Mouse (Mus musculus) hindbrain, embryonic 16.5 days (tissue): ENCODE data around the gene Obox3. TPM values are rescaled to one million over a fixed set of nuclear protein-coding genes. Genes with fewer than 3 reads are reported as not detected.
"Not testable (repeated sequence)": the region's sequence is repeated elsewhere in the genome, so short reads cannot be mapped to it uniquely, and the experiment has no call there.

ENCODE experiments used
- ATAC-seq: fragments of 200-750 bp; cut with Nextera tagmentation; 2 replicates; pipeline ENCODE4 v1.8.0; 2017; ENCODE audit warnings: moderate TSS enrichment, moderate library complexity
- H3K27ac ChIP-seq: fragments of 300-500 bp; sonication (generic); 2 replicates; pipeline ENCODE4 v1.5.1; 2014; ENCODE audit warnings: low read depth, mild to moderate bottlenecking, control low read depth, low read length, moderate library complexity
- H3K27me3 ChIP-seq: fragments of 300-500 bp; sonication (generic); replicated peaks from 2 replicates; pipeline ENCODE4 v1.6.1; 2014; ENCODE audit warnings: low read length; ENCODE audit not compliant: control insufficient read depth, insufficient read depth
- H3K36me3 ChIP-seq: fragments of 300-500 bp; sonication (generic); 2 replicates; pipeline ENCODE4 v1.6.1; 2014; ENCODE audit warnings: mild to moderate bottlenecking, low read length, moderate library complexity, mixed read lengths; ENCODE audit not compliant: control insufficient read depth, insufficient read depth
- H3K4me1 ChIP-seq: fragments of 300-500 bp; sonication (generic); 2 replicates; pipeline ENCODE4 v1.6.1; 2014; ENCODE audit warnings: low read depth, low read length; ENCODE audit not compliant: control insufficient read depth, insufficient read depth
- H3K4me2 ChIP-seq: fragments of 300-500 bp; sonication (generic); 2 replicates; pipeline ENCODE4 v1.6.1; 2014; ENCODE audit warnings: mild to moderate bottlenecking, low read length, control low read depth, moderate library complexity
- H3K4me3 ChIP-seq: fragments of 300-500 bp; sonication (generic); 2 replicates; pipeline ENCODE4 v1.5.1; 2014; ENCODE audit warnings: mild to moderate bottlenecking, low read length, control low read depth, moderate library complexity
- H3K9ac ChIP-seq: fragments of 300-500 bp; sonication (generic); 2 replicates; pipeline ENCODE4 v1.6.1; 2014; ENCODE audit warnings: low read depth, mild to moderate bottlenecking, control low read depth, low read length, moderate library complexity
- H3K9me3 ChIP-seq: fragments of 300-500 bp; sonication (generic); 2 replicates; pipeline ENCODE4 v1.6.1; 2014; ENCODE audit warnings: mild to moderate bottlenecking, low read length, moderate library complexity; ENCODE audit not compliant: control insufficient read depth
- WGBS: fragments of 180-500 bp; shearing (Covaris S2); extraction: QIAGEN DNeasy Blood & Tissue Kit; methylation state at CpG from one replicate; pipeline ENCODE4 v1.1.7; 2014; 5-methylcytosine and 5-hydroxymethylcytosine counted together
- polyA plus RNA-seq: library from polyadenylated mRNA; unstranded; fragments of >200 nt; fragmentation: Nextera tagmentation; extraction: Ambion mirVana; gene quantifications from 2 replicates; pipeline ENCODE4 v1.2.1, GENCODE M21; 2015

The Obox3 gene
- not detected in 2 replicates for polyA plus RNA-seq

DNA sequence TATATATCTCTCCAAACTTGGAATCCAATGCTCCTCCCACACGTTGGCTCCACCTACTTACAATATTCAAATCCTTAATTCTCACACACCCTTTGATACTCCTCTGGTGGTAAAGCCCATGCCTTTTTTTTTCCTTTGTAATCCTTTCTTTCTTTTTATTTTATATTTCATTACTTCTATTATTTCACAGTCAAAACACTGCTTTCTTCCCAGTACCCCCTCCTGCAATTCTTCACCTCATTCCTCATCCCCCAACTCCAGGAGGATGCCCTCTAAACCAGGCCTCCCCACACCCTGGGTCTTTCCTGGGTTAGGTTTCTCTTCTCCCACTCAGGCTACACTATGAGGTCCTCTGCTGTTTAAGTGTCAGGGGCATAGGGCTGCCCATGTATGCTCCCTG is at the start of gene Obox3:
Gene Obox3 (minus strand): TSS at position 101 of the 400 bp plus-strand sequence.
- not testable (repeated sequence) for H3K36me3 ChIP-seq, H3K4me3 ChIP-seq, H3K27ac ChIP-seq, H3K27me3 ChIP-seq, H3K4me1 ChIP-seq, H3K4me2 ChIP-seq, ATAC-seq, H3K9me3 ChIP-seq, H3K9ac ChIP-seq
- 18% methylated on average over 1 of the region's 1 CpGs for WGBS

DNA sequence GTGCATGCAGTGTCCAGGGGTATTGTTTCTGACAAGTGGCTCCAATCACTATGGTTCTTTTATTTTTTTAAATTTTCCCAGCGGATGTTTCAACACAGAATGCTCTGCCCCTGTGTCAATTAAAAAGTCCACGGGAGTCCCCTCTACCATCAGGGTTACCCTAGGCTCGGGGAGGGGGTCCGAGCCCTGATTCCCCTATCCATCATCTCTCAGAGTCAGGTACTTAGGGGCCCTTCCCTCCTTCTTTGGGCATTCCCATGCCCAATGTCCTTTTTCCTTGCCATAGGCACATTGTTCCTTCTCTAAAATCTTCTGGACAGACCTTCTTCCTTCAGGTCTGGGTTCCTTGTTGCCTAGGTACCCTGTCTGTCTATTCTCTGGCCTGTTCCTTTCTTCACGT is 130.3 kb downstream of the Obox3 start:
- not testable (repeated sequence) for H3K9ac ChIP-seq, H3K27me3 ChIP-seq, H3K27ac ChIP-seq, ATAC-seq, H3K9me3 ChIP-seq, H3K36me3 ChIP-seq, H3K4me3 ChIP-seq, H3K4me2 ChIP-seq, H3K4me1 ChIP-seq
- WGBS = 76% methylated on average over 4 of the region's 5 CpGs

Other genes starting within 250 kb of the Obox3 start
- not detected in 2 replicates for gene Obox5, start 110.2 kb upstream of the Obox3 start, polyA plus RNA-seq
- not detected in 2 replicates for gene Obox6, start 199.8 kb upstream of the Obox3 start, polyA plus RNA-seq
- gene Crx, start 240.1 kb upstream of the Obox3 start, polyA plus RNA-seq = not detected in 2 replicates
- not detected in 2 replicates for gene Crxos, start 242.7 kb upstream of the Obox3 start, polyA plus RNA-seq